Mouse (Mus musculus) cerebellum, adult 2 months (tissue): ENCODE data around the gene Nkx2-2. TPM values are rescaled to one million over a fixed set of nuclear protein-coding genes. Genes with fewer than 3 reads are reported as not detected.
A peak's percentile ranks its signal among the peaks of the same experiment; 100 is the strongest.
"Not testable (repeated sequence)": the region's sequence is repeated elsewhere in the genome, so short reads cannot be mapped to it uniquely, and the experiment has no call there.

ENCODE experiments used
- DNase-seq, 2 experiments: peaks; one replicate each; pipeline ENCODE4 v3.0.0; 2021
- H3K27ac ChIP-seq: fragments of 200-500 bp; 2 replicates; pipeline ENCODE4 v1.5.1; 2012; ENCODE audit warnings: low read length, control low read depth, inconsistent platforms; ENCODE audit not compliant: insufficient read depth
- H3K27me3 ChIP-seq: fragments of 200-500 bp; 2 replicates; pipeline ENCODE4 v1.6.1; 2012; ENCODE audit warnings: inconsistent platforms, mild to moderate bottlenecking, low read length, moderate library complexity; ENCODE audit not compliant: control insufficient read depth, insufficient read depth
- H3K4me1 ChIP-seq: fragments of 200-500 bp; 2 replicates; pipeline ENCODE4 v1.6.1; 2011; ENCODE audit warnings: low read length; ENCODE audit not compliant: control insufficient read depth, insufficient read depth
- H3K4me3 ChIP-seq: fragments of 200-500 bp; replicated peaks from 2 replicates; pipeline ENCODE3; 2011; ENCODE audit warnings: mild to moderate bottlenecking, low read depth, low read length, control low read depth; ENCODE audit not compliant: insufficient read depth
- CTCF ChIP-seq: fragments of 200-500 bp; IDR thresholded peaks from 2 replicates; pipeline ENCODE4 v1.5.1; 2011; ENCODE audit warnings: low read depth, mild to moderate bottlenecking, control low read depth, low read length, moderate library complexity, borderline replicate concordance; ENCODE audit not compliant: insufficient read depth
- POLR2A ChIP-seq: fragments of 200-500 bp; IDR thresholded peaks from 2 replicates; pipeline ENCODE4 v1.6.1; 2011; ENCODE audit warnings: low read length, control low read depth, borderline replicate concordance; ENCODE audit not compliant: insufficient read depth
- WGBS: fragments of 180-500 bp; shearing (Covaris S2); methylation state at CpG from one replicate; pipeline ENCODE4 v1.1.7; 2018; 5-methylcytosine and 5-hydroxymethylcytosine counted together
- polyA plus RNA-seq: library from polyadenylated mRNA; depleted of rRNA; stranded (reverse); fragments of >200 nt; gene quantifications from 2 replicates; pipeline ENCODE4 v1.2.3, GENCODE M21; 2012; rRNA removed

The Nkx2-2 gene
- polyA plus RNA-seq, 1 experiment: 14.0 TPM

GRCm38 (mm10) chr2:147178091-147179059 is 15.7 kb downstream of the Nkx2-2 start:
- DNase-seq: peak; percentile 45 to 56
- peak overlapping the region; percentile 23 for H3K4me3 ChIP-seq
- TF ChIP-seq POLR2A (no peak), CTCF (peak; percentile 49; the same call in 1 of the 2 replicates)
- H3K27me3 ChIP-seq: no peaks in the 10 kb centered on the region; the same call in 1 of the 2 replicates
- WGBS: 2% methylated on average over 39 of the region's 39 CpGs
- H3K4me1 ChIP-seq: no peaks in the 10 kb centered on the region; the same call in 1 of the 2 replicates
- no peak overlapping the region for H3K27ac ChIP-seq

DNA sequence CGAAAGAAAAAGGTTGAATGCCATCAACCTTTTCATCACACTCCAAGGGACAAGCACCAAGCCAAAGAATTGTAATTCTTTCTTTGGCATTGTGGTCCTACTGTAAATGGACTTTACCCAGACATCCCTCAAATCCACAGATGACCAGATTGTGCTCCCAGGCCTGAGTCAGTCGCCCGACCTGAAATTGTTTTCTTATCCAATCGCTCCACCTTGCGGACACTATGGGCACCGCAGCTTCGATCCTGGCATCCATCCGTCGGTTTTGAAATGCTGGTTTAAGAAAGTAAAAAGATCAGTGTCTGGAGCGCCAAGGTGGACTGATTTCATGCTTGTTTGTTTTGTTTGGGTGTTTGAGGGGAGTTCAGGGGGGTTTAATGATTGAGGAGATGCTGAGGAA is 16.4 kb downstream of the Nkx2-2 start:
- Histone ChIP-seq H3K27me3 (no peaks in the 10 kb centered on the region; the same call in 1 of the 2 replicates), H3K4me1 (no peaks in the 10 kb centered on the region; the same call in 1 of the 2 replicates), H3K27ac (no peak overlapping the region), H3K4me3 (no peak overlapping the region)
- 6% methylated on average over 10 of the region's 10 CpGs for WGBS
- peak; percentile 71 to 87 for DNase-seq
- TF ChIP-seq CTCF: peak; percentile 93
- no peak for TF ChIP-seq POLR2A

DNA sequence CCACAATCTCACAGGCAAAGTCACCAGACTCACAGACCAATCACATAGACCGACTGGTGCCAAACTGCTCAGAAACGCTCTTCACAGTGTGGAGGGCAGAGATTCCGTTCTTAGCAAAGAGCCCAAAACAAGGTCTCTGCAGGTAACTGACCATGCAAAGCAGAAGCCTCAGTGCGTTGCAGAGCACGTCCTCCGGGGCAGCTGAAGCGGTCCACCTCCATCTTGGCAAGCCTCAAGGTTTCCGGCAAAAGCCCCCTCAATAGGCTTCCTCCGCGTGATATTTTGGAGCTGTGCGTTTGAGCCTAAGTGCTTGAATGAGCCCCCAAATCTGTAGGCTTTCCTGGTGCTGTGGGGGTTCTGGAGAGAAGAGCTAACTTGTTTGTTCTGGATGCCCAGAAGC is 18.7 kb downstream of the Nkx2-2 start:
- no peak for DNase-seq
- Histone ChIP-seq H3K27ac (no peak overlapping the region), H3K27me3 (no peaks in the 10 kb centered on the region; the same call in 1 of the 2 replicates), H3K4me3 (no peak overlapping the region), H3K4me1 (no peaks in the 10 kb centered on the region; the same call in 1 of the 2 replicates)
- TF ChIP-seq CTCF: no peak
- no peak for TF ChIP-seq POLR2A
- WGBS: 76% methylated on average over 11 of the region's 11 CpGs

DNA sequence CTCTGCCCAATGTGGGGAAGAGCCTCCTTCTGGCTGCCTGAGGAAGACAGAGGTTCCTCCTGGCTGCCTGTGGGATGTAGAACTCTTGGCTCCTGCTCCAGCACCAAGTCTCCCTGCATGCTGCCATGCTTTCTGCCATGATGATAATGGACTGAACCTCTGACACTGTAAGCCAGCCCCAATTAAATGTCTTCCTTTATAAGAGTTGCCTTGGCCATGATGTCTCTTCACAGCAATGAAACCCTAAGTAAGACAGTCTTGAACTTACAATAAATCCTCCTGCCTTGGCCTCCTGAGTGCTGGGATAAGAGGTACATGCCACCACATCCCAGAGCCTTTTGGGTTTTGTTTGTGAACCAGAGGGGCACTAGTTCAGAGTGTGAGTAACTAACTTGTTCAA is 20.3 kb downstream of the Nkx2-2 start:
- TF ChIP-seq POLR2A (no peak), CTCF (no peak)
- no peak for DNase-seq
- H3K4me1 ChIP-seq: no peaks in the 10 kb centered on the region; the same call in 1 of the 2 replicates
- no peaks in the 10 kb centered on the region; the same call in 1 of the 2 replicates for H3K27me3 ChIP-seq
- no peak overlapping the region for H3K27ac ChIP-seq
- no peak overlapping the region for H3K4me3 ChIP-seq

- not testable (repeated sequence) for H3K4me3 ChIP-seq, H3K27ac ChIP-seq, DNase-seq, H3K4me1 ChIP-seq, H3K27me3 ChIP-seq
- whole genome bisulfite sequencing: 81% methylated on average over 9 of the region's 9 CpGs
Measured at GRCm38 (mm10) chr2:147170538-147170937, 23.5 kb downstream of the Nkx2-2 start.

DNA sequence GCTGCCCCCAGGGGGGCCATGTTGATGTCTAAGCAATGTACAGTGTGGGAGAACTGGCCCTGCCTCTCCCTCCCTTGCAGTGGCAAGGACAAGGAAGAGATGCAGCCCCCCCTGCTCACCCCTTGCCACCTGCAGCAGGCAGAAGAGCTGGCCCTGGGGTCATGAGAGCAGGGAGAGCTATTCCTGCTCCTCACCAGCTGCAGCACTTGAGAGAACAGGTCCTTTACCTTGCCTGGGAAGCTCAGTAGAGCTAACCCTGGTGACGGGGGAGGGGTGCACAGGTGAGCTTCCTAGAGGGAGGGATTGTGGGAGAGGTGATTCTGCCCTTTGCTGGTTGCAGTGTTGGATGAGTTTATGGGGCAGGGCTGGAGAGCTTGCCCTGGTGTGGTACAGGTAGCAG is 28.2 kb downstream of the Nkx2-2 start:
- no peak for DNase-seq
- Histone ChIP-seq H3K27me3 (no peaks in the 10 kb centered on the region), H3K27ac (no peak overlapping the region), H3K4me3 (no peak overlapping the region), H3K4me1 (no peaks in the 10 kb centered on the region)
- TF ChIP-seq POLR2A (no peak), CTCF (no peak)
- 88% methylated on average over 1 of the region's 1 CpGs for WGBS

GRCm38 (mm10) chr2:147165376-147165775 is 28.7 kb downstream of the Nkx2-2 start:
- no peaks in the 10 kb centered on the region for H3K4me1 ChIP-seq

GRCm38 (mm10) chr2:147152543-147152942 is 41.5 kb downstream of the Nkx2-2 start:
- Histone ChIP-seq H3K27me3 (no peaks in the 10 kb centered on the region), H3K27ac (no peak overlapping the region), H3K4me3 (no peak overlapping the region), H3K4me1 (no peaks in the 10 kb centered on the region)
- WGBS: 53% methylated on average over 2 of the region's 2 CpGs
- DNase-seq: no peak
- TF ChIP-seq POLR2A (no peak), CTCF (no peak)

More at GRCm38 (mm10) chr2:147165376-147165775, 28.7 kb downstream of the Nkx2-2 start:
- no peak for TF ChIP-seq CTCF
- 68% methylated on average over 3 of the region's 3 CpGs for WGBS
- Histone ChIP-seq H3K27me3 (no peaks in the 10 kb centered on the region), H3K4me3 (no peak overlapping the region), H3K27ac (no peak overlapping the region)
- no peak for DNase-seq

Other genes starting within 250 kb of the Nkx2-2 start
- 27.3 and 31.7 TPM in 2 replicates for gene Xrn2, start 181.2 kb downstream of the Nkx2-2 start, polyA plus RNA-seq
- not detected in 2 replicates for gene Nkx2-4, start 108.8 kb downstream of the Nkx2-2 start, polyA plus RNA-seq
- gene Pax1, start 167.7 kb upstream of the Nkx2-2 start, polyA plus RNA-seq: 0.10 and 0.32 TPM in 2 replicates